Mouse (Mus musculus): ENCODE data around the gene Khdc1c. TPM values are rescaled to one million over a fixed set of nuclear protein-coding genes. Genes with fewer than 3 reads are reported as not detected.

The Khdc1c gene
- total RNA-seq, 2 experiments from 2014 or later: not detected

Other genes starting within 250 kb of the Khdc1c start
- 10 to 100 TPM; 48.1 to 52.1 TPM for gene Tmem14a, start 149.8 kb upstream of the Khdc1c start, total RNA-seq (2021)
- 1 to 10 TPM; 1.4 to 2.2 TPM for gene Gsta3, start 127.7 kb upstream of the Khdc1c start, total RNA-seq (2021)
- gene Khdc1a, start 18.7 kb upstream of the Khdc1c start, total RNA-seq (2021): not detected
- gene Khdc1b, start 15.2 kb downstream of the Khdc1c start, total RNA-seq (2021): not detected

All from left cerebral cortex, adult 18-20 months (tissue).